Mouse (Mus musculus) small intestine, adult 2 months (tissue): ENCODE data around the gene Wdfy4.

Experiments
- CTCF ChIP-seq: fragments of 200-500 bp; IDR thresholded peaks from 2 replicates; pipeline ENCODE4 v1.5.1; 2012; ENCODE audit warnings: low read depth, mild to moderate bottlenecking, control low read depth, inconsistent platforms, low read length, moderate library complexity, mixed read lengths; ENCODE audit not compliant: insufficient replicate concordance, insufficient read length; ENCODE audit errors: extremely low read depth
- POLR2A ChIP-seq: fragments of 200-500 bp; IDR thresholded peaks from 2 replicates; pipeline ENCODE4 v1.6.1; 2012; ENCODE audit warnings: low read depth, mild to moderate bottlenecking, control low read depth, inconsistent platforms, low read length, moderate library complexity

GRCm38 (mm10) chr14:32915360-32915759 lies 269.9 kb downstream of the Wdfy4 start:
- TF ChIP-seq CTCF, result no peak
- no peak for TF ChIP-seq POLR2A
